Comparison of ENCODE assay signal across 36 mouse cellular contexts in genomic region chr14:68427235-68427634, GRCm38 (mm10).
"Had no signal": no experiment of that assay in that cellular context is flagged by ENCODE, and none has a peak within 500 bp of the region (broad histone marks: within the 10 kb centered on the region; RNA-seq: fewer than 3 reads in every experiment).

No protein-coding gene starts in this region.

- H3K4me3 ChIP-seq: heart, adult 2 months; heart, embryonic 10.5 days; heart, embryonic 12.5 days; heart, embryonic 13.5 days; heart, embryonic 15.5 days; hindbrain, embryonic 10.5 days; hindbrain, embryonic 12.5 days; hindbrain, embryonic 13.5 days; hindbrain, embryonic 15.5 days; intestine, embryonic 15.5 days; kidney, embryonic 15.5 days; layer of hippocampus, adult 2 months had no signal

- H3K9me3 ChIP-seq: heart, embryonic 10.5 days; heart, embryonic 12.5 days; heart, embryonic 13.5 days; heart, embryonic 15.5 days; hindbrain, embryonic 12.5 days; hindbrain, embryonic 13.5 days; hindbrain, embryonic 15.5 days; intestine, embryonic 15.5 days; kidney, embryonic 15.5 days had no signal

- H3K27ac ChIP-seq: heart, adult 2 months; heart, embryonic 10.5 days; heart, embryonic 13.5 days; heart, embryonic 15.5 days; hindbrain, embryonic 10.5 days; hindbrain, embryonic 12.5 days; hindbrain, embryonic 13.5 days; hindbrain, embryonic 14.5 days; hindbrain, embryonic 15.5 days; hindbrain, postnatal 0 days; intestine, embryonic 15.5 days; kidney, embryonic 15.5 days; kidney, postnatal 0 days; layer of hippocampus, adult 2 months had no signal

- ATAC-seq: hindbrain, embryonic 16.5 days; hindbrain, postnatal 0 days; inflammation-experienced regulatory T-cells, adult 6 months; intestine, embryonic 15.5 days; intestine, embryonic 16.5 days; intestine, postnatal 0 days had no signal

- H3K27me3 ChIP-seq: heart, embryonic 12.5 days; heart, embryonic 13.5 days; heart, embryonic 15.5 days; hindbrain, embryonic 12.5 days; hindbrain, embryonic 13.5 days; hindbrain, embryonic 15.5 days; intestine, embryonic 15.5 days; kidney, embryonic 15.5 days had no signal

- H3K4me2 ChIP-seq: heart, embryonic 11.5 days; heart, embryonic 12.5 days; heart, embryonic 13.5 days; heart, embryonic 15.5 days; hindbrain, embryonic 12.5 days; hindbrain, embryonic 13.5 days; hindbrain, embryonic 14.5 days; hindbrain, embryonic 15.5 days; intestine, embryonic 15.5 days; kidney, embryonic 15.5 days had no signal

- H3K9ac ChIP-seq: heart, embryonic 12.5 days; heart, embryonic 13.5 days; heart, embryonic 15.5 days; hindbrain, embryonic 12.5 days; hindbrain, embryonic 13.5 days; hindbrain, embryonic 14.5 days; hindbrain, embryonic 15.5 days; intestine, embryonic 15.5 days; kidney, embryonic 15.5 days had no signal

- H3K4me1 ChIP-seq: heart, embryonic 10.5 days; heart, embryonic 13.5 days; heart, embryonic 15.5 days; hindbrain, embryonic 10.5 days; hindbrain, embryonic 12.5 days; hindbrain, embryonic 13.5 days; hindbrain, embryonic 15.5 days; intestine, embryonic 15.5 days; kidney, embryonic 15.5 days had no signal

- DNase-seq: heart, adult 18-20 months; heart, adult 2 months; heart, postnatal 10 days; heart, postnatal 14 days; heart, postnatal 36 days; heart, postnatal 4 days; kidney, adult 11 months; kidney, adult 18-20 months; kidney, adult 2 months; kidney, adult 8-10 months; kidney, adult 9 months; kidney, postnatal 10 days; kidney, postnatal 14 days; kidney, postnatal 25 days; kidney, postnatal 36 days; kidney, postnatal 4 days; layer of hippocampus, adult 9-11 months had no signal

- H3K36me3 ChIP-seq: heart, embryonic 10.5 days; heart, embryonic 12.5 days; heart, embryonic 13.5 days; heart, embryonic 15.5 days; hindbrain, embryonic 10.5 days; hindbrain, embryonic 12.5 days; hindbrain, embryonic 13.5 days; hindbrain, embryonic 15.5 days; intestine, embryonic 15.5 days; kidney, embryonic 15.5 days had no signal
